Mouse (Mus musculus) limb, embryonic 11.5 days (tissue): ENCODE measurements around the gene Prkce. TPM values are rescaled to one million over a fixed set of nuclear protein-coding genes. Genes with fewer than 3 reads are reported as not detected.

Experiments used
- ATAC-seq: fragments of 200-750 bp; cut with Nextera tagmentation; 2 replicates; pipeline ENCODE4 v1.8.0; 2017; ENCODE audit warnings: low read depth; ENCODE audit not compliant: insufficient number of reproducible peaks, low FRiP score, low TSS enrichment
- DNase-seq: peaks from one replicate; pipeline ENCODE4 v3.0.0-alpha.2; 2015; ENCODE audit warnings: low spot score
- H3K27ac ChIP-seq: fragments of 300-500 bp; sonication (generic); replicated peaks from 2 replicates; pipeline ENCODE4 v1.5.1; 2014; ENCODE audit warnings: low read depth, mild to moderate bottlenecking, low read length
- H3K27me3 ChIP-seq: fragments of 300-500 bp; sonication (generic); 2 replicates; pipeline ENCODE4 v1.6.1; 2014; ENCODE audit warnings: mild to moderate bottlenecking, low read length, mixed read lengths; ENCODE audit not compliant: control insufficient read depth, insufficient read depth
- H3K36me3 ChIP-seq: fragments of 300-500 bp; sonication (generic); 2 replicates; pipeline ENCODE4 v1.6.1; 2014; ENCODE audit warnings: mild to moderate bottlenecking, low read length, moderate library complexity, mixed read lengths; ENCODE audit not compliant: control insufficient read depth, insufficient read depth
- H3K4me1 ChIP-seq: fragments of 300-500 bp; sonication (generic); 2 replicates; pipeline ENCODE4 v1.6.1; 2014; ENCODE audit warnings: low read length, mixed read lengths; ENCODE audit not compliant: control insufficient read depth, insufficient read depth
- H3K4me2 ChIP-seq: fragments of 300-500 bp; sonication (generic); 2 replicates; pipeline ENCODE4 v1.6.1; 2014; ENCODE audit warnings: low read depth, mild to moderate bottlenecking, moderate library complexity; ENCODE audit not compliant: severe bottlenecking
- H3K4me3 ChIP-seq: fragments of 300-500 bp; sonication (generic); 2 replicates; pipeline ENCODE4 v1.5.1; 2014; ENCODE audit warnings: low read depth, low read length
- H3K9ac ChIP-seq: fragments of 300-500 bp; sonication (generic); 2 replicates; pipeline ENCODE4 v1.6.1; 2014; ENCODE audit warnings: mild to moderate bottlenecking, low read length
- H3K9me3 ChIP-seq: fragments of 300-500 bp; sonication (generic); 2 replicates; pipeline ENCODE4 v1.6.1; 2016; ENCODE audit warnings: low read length; ENCODE audit not compliant: control insufficient read depth
- WGBS: fragments of 180-500 bp; shearing (Covaris S2); extraction: QIAGEN DNeasy Blood & Tissue Kit; methylation state at CpG from one replicate; pipeline ENCODE4 v1.1.7; 2014; 5-methylcytosine and 5-hydroxymethylcytosine counted together
- polyA plus RNA-seq: library from polyadenylated mRNA; unstranded; fragments of >200 nt; fragmentation: Nextera tagmentation; extraction: Ambion mirVana; gene quantifications from 2 replicates; pipeline ENCODE4 v1.2.1, GENCODE M21; 2014

Prkce gene
- polyA plus RNA-seq, 1 experiment from 2014 or later: 5.1 TPM

DNA sequence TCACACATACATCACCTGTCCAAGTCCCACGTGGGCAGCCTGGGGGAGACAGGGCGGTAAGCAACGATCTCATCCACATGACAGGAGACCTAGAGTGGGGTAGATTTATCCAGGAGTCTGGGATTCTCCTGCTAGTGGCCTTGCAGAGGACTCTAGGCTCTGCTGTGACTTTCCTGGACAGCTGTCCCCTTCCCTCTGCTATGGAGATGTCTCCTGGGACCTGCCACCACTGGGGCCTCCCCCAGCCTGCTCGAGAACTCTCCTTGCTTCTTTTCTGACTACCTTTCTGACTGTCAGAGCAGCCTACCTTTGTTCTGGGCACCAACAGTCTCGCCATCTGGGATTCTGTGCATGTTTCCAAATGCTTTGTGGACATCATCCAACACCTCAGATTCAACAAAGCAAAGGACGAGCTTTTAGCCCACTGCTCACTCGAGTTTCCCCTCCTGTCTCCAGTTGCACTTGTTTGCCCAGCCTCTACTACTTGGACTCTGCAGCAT lies 82.9 kb downstream of the Prkce start:
- Histone ChIP-seq H3K9me3 (no peaks in the 10 kb centered on the region; the same call in 1 of the 2 replicates), H3K36me3 (no peaks in the 10 kb centered on the region), H3K27me3 (no peaks in the 10 kb centered on the region), H3K4me2 (no peak overlapping the region), H3K27ac (no peak overlapping the region), H3K4me1 (no peaks in the 10 kb centered on the region), H3K4me3 (no peak overlapping the region), H3K9ac (no peak overlapping the region)
- WGBS: 81% methylated on average over 7 of the region's 7 CpGs
- DNase-seq (no peak), ATAC-seq (no peak)

DNA sequence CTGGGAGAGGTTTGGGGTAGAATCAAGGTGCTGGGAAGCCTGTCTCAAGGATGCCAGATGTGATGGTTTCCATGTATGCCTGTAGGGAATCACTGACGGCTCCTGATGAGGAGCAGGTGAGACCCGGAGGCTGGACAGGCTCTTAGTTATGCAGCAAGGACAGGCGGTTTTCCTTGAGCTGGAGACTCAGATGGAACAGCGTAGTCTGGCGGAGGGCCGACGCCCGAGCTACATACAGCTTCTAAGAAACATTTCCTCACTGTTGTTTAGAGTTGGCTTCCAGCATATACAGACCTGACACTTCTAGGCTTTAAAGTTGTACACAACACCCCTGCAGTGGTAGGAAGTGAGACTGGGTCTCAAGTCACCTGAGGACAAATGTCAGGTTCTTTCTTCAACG lies 86.3 kb downstream of the Prkce start:
- no peak overlapping the region for H3K4me2 ChIP-seq
- ATAC-seq (no peak), DNase-seq (no peak)
- no peak overlapping the region for H3K27ac ChIP-seq
- no peaks in the 10 kb centered on the region for H3K4me1 ChIP-seq
- 83% methylated on average over 9 of the region's 9 CpGs for WGBS
- no peak overlapping the region for H3K9ac ChIP-seq
- H3K4me3 ChIP-seq: no peak overlapping the region
- H3K27me3 ChIP-seq: no peaks in the 10 kb centered on the region
- no peaks in the 10 kb centered on the region for H3K36me3 ChIP-seq
- H3K9me3 ChIP-seq: no peaks in the 10 kb centered on the region; the same call in 1 of the 2 replicates

GRCm38 (mm10) chr17:86254285-86254684 lies 86.7 kb downstream of the Prkce start:
- no peak overlapping the region for H3K4me3 ChIP-seq
- H3K27me3 ChIP-seq: no peaks in the 10 kb centered on the region
- H3K36me3 ChIP-seq: no peaks in the 10 kb centered on the region
- no peaks in the 10 kb centered on the region; the same call in 1 of the 2 replicates for H3K9me3 ChIP-seq
- DNase-seq (no peak), ATAC-seq (no peak)
- no peaks in the 10 kb centered on the region for H3K4me1 ChIP-seq
- H3K9ac ChIP-seq: no peak overlapping the region
- H3K4me2 ChIP-seq: no peak overlapping the region
- no peak overlapping the region for H3K27ac ChIP-seq
- WGBS: 93% methylated on average over 8 of the region's 8 CpGs

GRCm38 (mm10) chr17:86254978-86255377 lies 87.4 kb downstream of the Prkce start:
- Histone ChIP-seq H3K4me2 (no peak overlapping the region), H3K9me3 (no peaks in the 10 kb centered on the region; the same call in 1 of the 2 replicates), H3K4me3 (no peak overlapping the region), H3K9ac (no peak overlapping the region), H3K27me3 (no peaks in the 10 kb centered on the region), H3K36me3 (no peaks in the 10 kb centered on the region), H3K4me1 (no peaks in the 10 kb centered on the region), H3K27ac (no peak overlapping the region)
- WGBS: 93% methylated on average over 6 of the region's 6 CpGs
- ATAC-seq: no peak
- DNase-seq: no peak

DNA sequence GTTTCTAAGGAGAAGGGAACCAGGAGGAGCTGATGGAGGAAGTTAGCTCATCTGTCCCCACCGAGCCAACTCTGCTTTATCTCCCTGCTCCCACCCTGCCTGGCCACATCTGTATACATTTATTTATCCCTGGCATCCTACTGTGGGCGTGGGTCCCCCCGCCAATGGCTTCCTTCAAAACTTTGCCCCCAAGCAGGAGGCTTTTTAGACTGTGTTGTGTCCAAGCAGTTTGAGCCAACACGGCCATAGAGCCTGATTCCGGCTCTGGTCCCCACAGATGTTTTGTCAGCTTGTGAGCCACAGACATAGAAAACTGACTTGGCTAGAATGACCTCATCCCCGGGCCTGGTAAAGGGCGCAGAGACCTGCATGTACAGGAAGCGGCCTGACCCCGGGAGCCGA lies 89.1 kb downstream of the Prkce start:
- no peak overlapping the region for H3K27ac ChIP-seq
- DNase-seq: no peak
- no peaks in the 10 kb centered on the region for H3K36me3 ChIP-seq
- H3K27me3 ChIP-seq: no peaks in the 10 kb centered on the region
- H3K9me3 ChIP-seq: no peaks in the 10 kb centered on the region; the same call in 1 of the 2 replicates
- ATAC-seq: no peak
- H3K9ac ChIP-seq: no peak overlapping the region
- no peak overlapping the region for H3K4me2 ChIP-seq
- H3K4me1 ChIP-seq: no peaks in the 10 kb centered on the region
- H3K4me3 ChIP-seq: no peak overlapping the region
- 73% methylated on average over 10 of the region's 10 CpGs for whole genome bisulfite sequencing

DNA sequence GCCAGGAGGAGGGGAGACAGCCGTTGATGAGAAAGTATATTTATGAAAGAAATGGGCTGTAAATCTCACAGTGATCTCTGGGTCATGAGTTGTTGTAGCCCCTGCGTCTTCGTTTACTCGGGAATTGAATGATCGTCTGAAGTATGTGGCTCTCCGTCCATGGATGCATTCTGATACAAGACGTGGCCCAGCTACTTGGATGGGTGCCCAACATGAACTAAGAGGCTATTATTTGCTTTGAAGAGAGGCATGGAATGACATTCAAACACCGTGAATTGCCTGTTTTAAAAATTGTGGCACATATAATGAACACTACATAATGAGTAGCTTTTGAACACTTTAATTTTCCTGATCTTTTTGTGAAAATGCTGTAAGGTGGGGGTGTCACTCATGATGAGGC lies 93.5 kb downstream of the Prkce start:
- Histone ChIP-seq H3K27me3 (no peaks in the 10 kb centered on the region), H3K4me3 (no peak overlapping the region), H3K9ac (no peak overlapping the region), H3K27ac (no peak overlapping the region), H3K4me2 (no peak overlapping the region), H3K9me3 (no peaks in the 10 kb centered on the region), H3K4me1 (peaks cover 3% of the 10 kb centered on the region; the same call in 1 of the 2 replicates), H3K36me3 (no peaks in the 10 kb centered on the region)
- WGBS: 94% methylated on average over 8 of the region's 8 CpGs
- no peak for ATAC-seq
- DNase-seq: no peak

GRCm38 (mm10) chr17:86263985-86264649 lies 96.5 kb downstream of the Prkce start:
- H3K27ac ChIP-seq: no peak overlapping the region
- no peak overlapping the region for H3K9ac ChIP-seq
- H3K4me2 ChIP-seq: no peak overlapping the region
- H3K9me3 ChIP-seq: no peaks in the 10 kb centered on the region
- DNase-seq: no peak
- no peak overlapping the region for H3K4me3 ChIP-seq
- WGBS: 72% methylated on average over 11 of the region's 11 CpGs
- no peaks in the 10 kb centered on the region for H3K36me3 ChIP-seq
- peaks cover 7% of the 10 kb centered on the region; the same call in 1 of the 2 replicates for H3K4me1 ChIP-seq
- H3K27me3 ChIP-seq: no peaks in the 10 kb centered on the region
- ATAC-seq: no peak

DNA sequence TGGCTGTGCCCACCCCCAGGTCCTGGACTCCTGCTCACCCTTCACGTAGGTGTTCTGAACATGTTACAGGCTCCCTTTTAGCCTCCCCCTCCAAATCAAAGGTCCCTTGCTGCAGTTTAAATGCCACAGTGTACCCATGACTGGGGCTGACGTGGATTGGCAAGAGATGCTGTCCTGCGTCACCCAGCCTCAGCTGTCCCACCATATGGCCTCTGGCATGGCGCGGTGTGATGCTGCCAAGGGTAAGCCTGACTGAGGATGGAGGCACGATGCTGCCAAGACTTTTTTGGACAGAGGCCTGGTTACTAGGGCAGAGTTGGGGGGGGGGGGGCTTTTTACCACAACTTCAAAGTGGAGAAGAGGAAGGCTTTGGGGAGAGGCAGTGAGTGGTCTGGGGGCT lies 98.5 kb downstream of the Prkce start:
- Histone ChIP-seq H3K4me2 (no peak overlapping the region), H3K27ac (no peak overlapping the region), H3K27me3 (no peaks in the 10 kb centered on the region), H3K9me3 (no peaks in the 10 kb centered on the region), H3K9ac (no peak overlapping the region), H3K4me1 (peaks cover 10% of the 10 kb centered on the region; the same call in 1 of the 2 replicates), H3K4me3 (no peak overlapping the region), H3K36me3 (no peaks in the 10 kb centered on the region)
- no peak for DNase-seq
- 81% methylated on average over 6 of the region's 6 CpGs for WGBS
- ATAC-seq: no peak
